Mouse (Mus musculus) hindbrain, embryonic 16.5 days (tissue): ENCODE measurements at regions not wholly inside any gene's neighbourhood (a gene's known extent, or its start where the extent isn't known, plus 50 kb on each side); places are given as distances from the start of the nearest gene placed in this dataset.

Source experiments
- ATAC-seq: fragments of 200-750 bp; cut with Nextera tagmentation; 2 replicates; pipeline ENCODE4 v1.8.0; 2017; ENCODE audit warnings: moderate TSS enrichment, moderate library complexity
- H3K27ac ChIP-seq: fragments of 300-500 bp; sonication (generic); 2 replicates; pipeline ENCODE4 v1.5.1; 2014; ENCODE audit warnings: low read depth, mild to moderate bottlenecking, control low read depth, low read length, moderate library complexity
- H3K27me3 ChIP-seq: fragments of 300-500 bp; sonication (generic); replicated peaks from 2 replicates; pipeline ENCODE4 v1.6.1; 2014; ENCODE audit warnings: low read length; ENCODE audit not compliant: control insufficient read depth, insufficient read depth
- H3K36me3 ChIP-seq: fragments of 300-500 bp; sonication (generic); 2 replicates; pipeline ENCODE4 v1.6.1; 2014; ENCODE audit warnings: mild to moderate bottlenecking, low read length, moderate library complexity, mixed read lengths; ENCODE audit not compliant: control insufficient read depth, insufficient read depth
- H3K4me1 ChIP-seq: fragments of 300-500 bp; sonication (generic); 2 replicates; pipeline ENCODE4 v1.6.1; 2014; ENCODE audit warnings: low read depth, low read length; ENCODE audit not compliant: control insufficient read depth, insufficient read depth
- H3K4me2 ChIP-seq: fragments of 300-500 bp; sonication (generic); 2 replicates; pipeline ENCODE4 v1.6.1; 2014; ENCODE audit warnings: mild to moderate bottlenecking, low read length, control low read depth, moderate library complexity
- H3K4me3 ChIP-seq: fragments of 300-500 bp; sonication (generic); 2 replicates; pipeline ENCODE4 v1.5.1; 2014; ENCODE audit warnings: mild to moderate bottlenecking, low read length, control low read depth, moderate library complexity
- H3K9ac ChIP-seq: fragments of 300-500 bp; sonication (generic); 2 replicates; pipeline ENCODE4 v1.6.1; 2014; ENCODE audit warnings: low read depth, mild to moderate bottlenecking, control low read depth, low read length, moderate library complexity
- H3K9me3 ChIP-seq: fragments of 300-500 bp; sonication (generic); 2 replicates; pipeline ENCODE4 v1.6.1; 2014; ENCODE audit warnings: mild to moderate bottlenecking, low read length, moderate library complexity; ENCODE audit not compliant: control insufficient read depth
- WGBS: fragments of 180-500 bp; shearing (Covaris S2); extraction: QIAGEN DNeasy Blood & Tissue Kit; methylation state at CpG from one replicate; pipeline ENCODE4 v1.1.7; 2014; 5-methylcytosine and 5-hydroxymethylcytosine counted together

GRCm38 (mm10) chr19:15851622-15852021 lies 95.5 kb downstream of the Psat1 start:
- Histone ChIP-seq H3K27me3 (no peaks in the 10 kb centered on the region), H3K27ac (no peak overlapping the region), H3K4me2 (no peak overlapping the region), H3K4me3 (no peak overlapping the region), H3K9ac (no peak overlapping the region), H3K4me1 (no peaks in the 10 kb centered on the region), H3K36me3 (no peaks in the 10 kb centered on the region), H3K9me3 (no peaks in the 10 kb centered on the region)
- WGBS: 96% methylated on average over 3 of the region's 3 CpGs
- no peak for ATAC-seq

GRCm38 (mm10) chr19:15850722-15851121 lies 96.4 kb downstream of the Psat1 start:
- no peak for ATAC-seq
- Histone ChIP-seq H3K36me3 (no peaks in the 10 kb centered on the region), H3K9me3 (no peaks in the 10 kb centered on the region), H3K4me1 (no peaks in the 10 kb centered on the region), H3K27me3 (no peaks in the 10 kb centered on the region), H3K4me2 (no peak overlapping the region), H3K4me3 (no peak overlapping the region), H3K9ac (no peak overlapping the region), H3K27ac (no peak overlapping the region)
- WGBS: 80% methylated on average over 2 of the region's 2 CpGs

GRCm38 (mm10) chr19:15849235-15849634 lies 97.9 kb downstream of the Psat1 start:
- ATAC-seq: no peak
- WGBS: 90% methylated on average over 4 of the region's 4 CpGs
- H3K4me1 ChIP-seq: no peaks in the 10 kb centered on the region
- no peak overlapping the region for H3K4me3 ChIP-seq
- no peak overlapping the region for H3K4me2 ChIP-seq
- no peaks in the 10 kb centered on the region for H3K27me3 ChIP-seq
- no peak overlapping the region for H3K27ac ChIP-seq
- no peaks in the 10 kb centered on the region for H3K9me3 ChIP-seq
- no peaks in the 10 kb centered on the region for H3K36me3 ChIP-seq
- no peak overlapping the region for H3K9ac ChIP-seq

GRCm38 (mm10) chr19:15838327-15838726 lies 108.8 kb downstream of the Psat1 start:
- no peaks in the 10 kb centered on the region for H3K9me3 ChIP-seq
- no peak overlapping the region for H3K4me3 ChIP-seq
- ATAC-seq: peak; percentile 15; the same call in 1 of the 2 replicates
- no peak overlapping the region for H3K9ac ChIP-seq
- H3K36me3 ChIP-seq: no peaks in the 10 kb centered on the region
- no peaks in the 10 kb centered on the region for H3K27me3 ChIP-seq
- WGBS: 14% methylated on average over 5 of the region's 5 CpGs
- H3K4me2 ChIP-seq: no peak overlapping the region
- H3K4me1 ChIP-seq: peaks cover 21% of the 10 kb centered on the region
- H3K27ac ChIP-seq: no peak overlapping the region

- Histone ChIP-seq H3K27me3 (no peaks in the 10 kb centered on the region), H3K36me3 (no peaks in the 10 kb centered on the region), H3K9ac (no peak overlapping the region), H3K4me2 (no peak overlapping the region), H3K4me3 (no peak overlapping the region), H3K27ac (peak overlapping the region; percentile 54; the same call in 1 of the 2 replicates), H3K4me1 (peaks cover 21% of the 10 kb centered on the region), H3K9me3 (no peaks in the 10 kb centered on the region)
- peak; percentile 65 for ATAC-seq
- WGBS: 0% methylated on average over 1 of the region's 1 CpGs
Observed at GRCm38 (mm10) chr19:15837715-15838175, 109.4 kb downstream of the Psat1 start.

DNA sequence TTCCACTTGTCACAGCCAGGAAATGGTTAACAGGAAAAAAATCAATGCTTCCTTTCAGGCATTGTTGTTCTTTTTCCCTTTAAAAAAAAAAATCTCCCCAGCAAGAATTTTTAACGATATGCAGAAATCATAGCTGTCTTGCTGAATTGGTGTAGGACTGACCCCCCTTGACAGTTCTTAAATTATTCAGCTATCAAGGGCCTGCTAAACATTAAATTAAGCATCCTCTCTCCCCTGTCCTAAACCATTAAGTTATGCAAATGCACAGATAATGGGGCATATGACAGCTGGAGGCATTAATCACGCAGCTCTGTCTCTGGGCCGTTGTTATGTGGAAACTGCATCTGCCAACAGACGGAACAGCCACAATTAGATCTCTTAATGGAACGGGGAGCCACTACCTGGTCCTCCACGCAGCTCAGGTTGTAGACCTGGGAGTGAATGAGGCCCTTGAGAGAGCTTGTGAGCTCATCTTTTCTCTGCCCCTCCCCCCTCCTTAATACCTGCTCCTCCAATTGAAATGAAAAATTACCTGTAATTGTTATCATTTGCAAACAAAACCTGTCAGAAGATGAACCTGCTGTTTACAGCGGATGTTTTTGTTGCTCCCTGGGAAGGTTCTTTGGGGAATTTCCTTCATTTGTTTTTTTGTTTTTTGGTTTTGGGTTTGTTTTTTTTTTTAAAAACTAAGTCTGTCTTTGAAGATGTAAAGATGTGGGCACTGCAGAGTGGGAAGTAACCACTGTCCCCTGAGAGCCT lies 110.0 kb downstream of the Psat1 start:
- H3K9ac ChIP-seq: no peak overlapping the region

GRCm38 (mm10) chr19:15836201-15836955 lies 110.8 kb downstream of the Psat1 start:
- H3K9ac ChIP-seq: no peak overlapping the region; the same call in 1 of the 2 replicates
- WGBS: 26% methylated on average over 7 of the region's 7 CpGs
- peak overlapping the region; percentile 54; the same call in 1 of the 2 replicates for H3K27ac ChIP-seq
- H3K4me3 ChIP-seq: no peak overlapping the region
- H3K4me2 ChIP-seq: peak overlapping the region; percentile 37
- ATAC-seq: peak; percentile 43
- H3K9me3 ChIP-seq: no peaks in the 10 kb centered on the region
- H3K36me3 ChIP-seq: no peaks in the 10 kb centered on the region
- peaks cover 21% of the 10 kb centered on the region for H3K4me1 ChIP-seq
- H3K27me3 ChIP-seq: no peaks in the 10 kb centered on the region

More for the DNA sequence above, 110.0 kb downstream of the Psat1 start:
- peaks cover 21% of the 10 kb centered on the region for H3K4me1 ChIP-seq
- H3K4me2 ChIP-seq: peak overlapping the region; percentile 37
- H3K9me3 ChIP-seq: no peaks in the 10 kb centered on the region
- H3K27ac ChIP-seq: peak overlapping the region; percentile 54; the same call in 1 of the 2 replicates
- no peaks in the 10 kb centered on the region for H3K36me3 ChIP-seq
- 9% methylated on average over 7 of the region's 7 CpGs for WGBS
- no peaks in the 10 kb centered on the region for H3K27me3 ChIP-seq
- no peak overlapping the region for H3K4me3 ChIP-seq
- peak; percentile 92 for ATAC-seq

GRCm38 (mm10) chr19:15830385-15830784 lies 116.8 kb downstream of the Psat1 start:
- ATAC-seq: no peak
- Histone ChIP-seq H3K4me3 (no peak overlapping the region), H3K36me3 (no peaks in the 10 kb centered on the region), H3K9me3 (no peaks in the 10 kb centered on the region), H3K4me2 (no peak overlapping the region), H3K27ac (no peak overlapping the region), H3K4me1 (no peaks in the 10 kb centered on the region), H3K27me3 (no peaks in the 10 kb centered on the region), H3K9ac (no peak overlapping the region)

- H3K27me3 ChIP-seq: no peaks in the 10 kb centered on the region
- WGBS: 72% methylated on average over 5 of the region's 5 CpGs
- H3K4me1 ChIP-seq: no peaks in the 10 kb centered on the region
- H3K9ac ChIP-seq: no peak overlapping the region
- H3K27ac ChIP-seq: no peak overlapping the region
- H3K4me2 ChIP-seq: no peak overlapping the region
- no peak overlapping the region for H3K4me3 ChIP-seq
- no peaks in the 10 kb centered on the region for H3K36me3 ChIP-seq
- no peak for ATAC-seq
- no peaks in the 10 kb centered on the region for H3K9me3 ChIP-seq
Observed at GRCm38 (mm10) chr19:15829158-15829557, 118.0 kb downstream of the Psat1 start.
